Mouse (Mus musculus): ENCODE data around the gene Zfp429. TPM values are rescaled to one million over a fixed set of nuclear protein-coding genes. Genes with fewer than 3 reads are reported as not detected.

Zfp429 gene
- total RNA-seq, 1 experiment from 2014 or later, result 6.3 TPM

Other genes starting within 250 kb of the Zfp429 start
- 10.5 and 15.2 TPM in 2 replicates for gene Rsl1, start 226.6 kb downstream of the Zfp429 start, total RNA-seq (2017)
- gene Zfp455, start 205.3 kb downstream of the Zfp429 start, total RNA-seq (2017), result 3.2 and 7.8 TPM in 2 replicates
- gene Zfp458, start 121.4 kb downstream of the Zfp429 start, total RNA-seq (2017), result 3.8 and 7.9 TPM in 2 replicates
- gene Zfp457, start 93.3 kb downstream of the Zfp429 start, total RNA-seq (2017), result 2.0 and 2.6 TPM in 2 replicates
- 5.1 and 10.4 TPM in 2 replicates for gene Zfp595, start 67.2 kb downstream of the Zfp429 start, total RNA-seq (2017)
- gene Gm28044, start 39.3 kb downstream of the Zfp429 start, total RNA-seq (2017), result 0.92 and 8.2 TPM in 2 replicates
- 8.7 and 9.1 TPM in 2 replicates for gene Zfp953, start 39.2 kb downstream of the Zfp429 start, total RNA-seq (2017)
- 4.4 TPM in 1 of 2 replicates, not detected in the other for gene Gm28041, start 24.1 kb downstream of the Zfp429 start, total RNA-seq (2017)
- 4.3 and 4.4 TPM in 2 replicates for gene Zfp456, start 24.0 kb downstream of the Zfp429 start, total RNA-seq (2017)
- gene Zfp459, start 21.6 kb upstream of the Zfp429 start, total RNA-seq (2017), result 1.2 and 6.1 TPM in 2 replicates
- 13.8 and 14.0 TPM in 2 replicates for gene Zfp874a, start 51.8 kb upstream of the Zfp429 start, total RNA-seq (2017)
- 10.3 and 15.4 TPM in 2 replicates for gene Zfp874b, start 84.4 kb upstream of the Zfp429 start, total RNA-seq (2017)
- gene Zfp58, start 100.7 kb upstream of the Zfp429 start, total RNA-seq (2017), result 7.9 and 8.4 TPM in 2 replicates
- gene Gm26965, start 126.3 kb upstream of the Zfp429 start, total RNA-seq (2017), result not detected in 2 replicates
- gene Zfp87, start 126.4 kb upstream of the Zfp429 start, total RNA-seq (2017), result 16.8 and 17.2 TPM in 2 replicates
- 12.3 and 13.6 TPM in 2 replicates for gene Zfp748, start 154.0 kb upstream of the Zfp429 start, total RNA-seq (2017)
- gene Zfp729b, start 209.9 kb upstream of the Zfp429 start, total RNA-seq (2017), result 27.2 and 27.6 TPM in 2 replicates
- not detected in 2 replicates for gene Gm49345, start 237.9 kb upstream of the Zfp429 start, total RNA-seq (2017)
- gene Zfp729a, start 238.0 kb upstream of the Zfp429 start, total RNA-seq (2017), result 15.5 and 18.8 TPM in 2 replicates

Data from common myeloid progenitor, adult 5-6 weeks (primary cell).